Mouse (Mus musculus) hindbrain, embryonic 15.5 days (tissue): ENCODE data around the gene Eras. TPM values are rescaled to one million over a fixed set of nuclear protein-coding genes. Genes with fewer than 3 reads are reported as not detected.
A peak's percentile ranks its signal among the peaks of the same experiment; 100 is the strongest.
"Not testable (repeated sequence)": the region's sequence is repeated elsewhere in the genome, so short reads cannot be mapped to it uniquely, and the experiment has no call there.

Experiments
- ATAC-seq: fragments of 200-750 bp; cut with Nextera tagmentation; 2 replicates; pipeline ENCODE4 v1.8.0; 2017; ENCODE audit warnings: low read depth, moderate number of reproducible peaks, moderate TSS enrichment; ENCODE audit not compliant: low FRiP score
- H3K27ac ChIP-seq: fragments of 300-500 bp; sonication (generic); replicated peaks from 2 replicates; pipeline ENCODE4 v1.5.1; 2015; ENCODE audit warnings: mild to moderate bottlenecking, inconsistent platforms
- H3K27me3 ChIP-seq: fragments of 300-500 bp; sonication (generic); 2 replicates; pipeline ENCODE4 v1.6.1; 2015; ENCODE audit warnings: control low read depth, inconsistent platforms
- H3K36me3 ChIP-seq: fragments of 300-500 bp; sonication (generic); 2 replicates; pipeline ENCODE4 v1.6.1; 2015; ENCODE audit warnings: control low read depth, inconsistent platforms
- H3K4me1 ChIP-seq: fragments of 300-500 bp; sonication (generic); replicated peaks from 2 replicates; pipeline ENCODE4 v1.6.1; 2015; ENCODE audit warnings: control low read depth, inconsistent platforms
- H3K4me2 ChIP-seq: fragments of 300-500 bp; sonication (generic); 2 replicates; pipeline ENCODE4 v1.6.1; 2015; ENCODE audit warnings: moderate library complexity, mild to moderate bottlenecking, inconsistent platforms
- H3K4me3 ChIP-seq: fragments of 300-500 bp; sonication (generic); 2 replicates; pipeline ENCODE4 v1.5.1; 2015; ENCODE audit warnings: mild to moderate bottlenecking, inconsistent platforms
- H3K9ac ChIP-seq: fragments of 300-500 bp; sonication (generic); 2 replicates; pipeline ENCODE4 v1.6.1; 2015; ENCODE audit warnings: inconsistent platforms
- H3K9me3 ChIP-seq: fragments of 300-500 bp; sonication (generic); 2 replicates; pipeline ENCODE4 v1.6.1; 2016; ENCODE audit warnings: control low read depth, inconsistent platforms
- WGBS: fragments of 180-500 bp; shearing (Covaris S2); methylation state at CpG from one replicate; pipeline ENCODE4 v1.1.7; 2015; 5-methylcytosine and 5-hydroxymethylcytosine counted together
- polyA plus RNA-seq: library from polyadenylated mRNA; unstranded; fragments of >200 nt; fragmentation: Nextera tagmentation; extraction: Ambion mirVana; gene quantifications from 2 replicates; pipeline ENCODE4 v1.2.1, GENCODE M21; 2015

The Eras gene
- polyA plus RNA-seq, 1 experiment from 2014 or later = 0.14 TPM

- H3K36me3 ChIP-seq = no peaks in the 10 kb centered on the region
- no peaks in the 10 kb centered on the region for H3K27me3 ChIP-seq
- no peaks in the 10 kb centered on the region for H3K9me3 ChIP-seq
- peak within 1 kb of the TSS; percentile 77 for H3K27ac ChIP-seq
- peak; percentile 24 for ATAC-seq
- 25% methylated on average over 35 of the region's 37 CpGs for WGBS
- H3K9ac ChIP-seq = peak within 1 kb of the TSS; percentile 52
- H3K4me1 ChIP-seq = no peaks in the 10 kb centered on the region
- H3K4me3 ChIP-seq = peak within 1 kb of the TSS; percentile 50
- peak within 1 kb of the TSS; percentile 58 for H3K4me2 ChIP-seq
Observed at GRCm38 (mm10) chrX:7947108-7947899, 18.9 kb upstream of the Eras start, which contains the start of gene Hdac6. TSS of gene Hdac6 (minus strand) at chrX:7947889.

- no peak overlapping the region for H3K9ac ChIP-seq
- H3K4me3 ChIP-seq = no peak overlapping the region
- ATAC-seq = no peak
- H3K9me3 ChIP-seq = no peaks in the 10 kb centered on the region
- no peaks in the 10 kb centered on the region for H3K4me1 ChIP-seq
- H3K36me3 ChIP-seq = no peaks in the 10 kb centered on the region
- 81% methylated on average over 8 of the region's 8 CpGs for WGBS
- no peak overlapping the region for H3K27ac ChIP-seq
- H3K4me2 ChIP-seq = no peak overlapping the region
- H3K27me3 ChIP-seq = no peaks in the 10 kb centered on the region
Observed at GRCm38 (mm10) chrX:7945618-7946017, 17.2 kb upstream of the Eras start.

- ATAC-seq = no peak
- Histone ChIP-seq H3K9ac (no peak overlapping the region), H3K4me2 (no peak overlapping the region), H3K9me3 (no peaks in the 10 kb centered on the region), H3K4me3 (no peak overlapping the region), H3K36me3 (peaks cover 12% of the 10 kb centered on the region; the same call in 1 of the 2 replicates), H3K27me3 (no peaks in the 10 kb centered on the region), H3K4me1 (no peaks in the 10 kb centered on the region), H3K27ac (no peak overlapping the region)
- WGBS = 95% methylated on average over 6 of the region's 6 CpGs
Observed at GRCm38 (mm10) chrX:7937667-7938066, 9.3 kb upstream of the Eras start.

GRCm38 (mm10) chrX:7936874-7937273 is 8.5 kb upstream of the Eras start:
- 42% methylated on average over 10 of the region's 11 CpGs for WGBS
- Histone ChIP-seq H3K9ac (no peak overlapping the region), H3K4me1 (no peaks in the 10 kb centered on the region), H3K27ac (no peak overlapping the region), H3K9me3 (no peaks in the 10 kb centered on the region), H3K27me3 (no peaks in the 10 kb centered on the region), H3K36me3 (peaks cover 13% of the 10 kb centered on the region; the same call in 1 of the 2 replicates), H3K4me3 (no peak overlapping the region), H3K4me2 (no peak overlapping the region)
- ATAC-seq = no peak

GRCm38 (mm10) chrX:7927116-7927515 is 1.3 kb downstream of the Eras start:
- no peak overlapping the region for H3K27ac ChIP-seq
- no peak for ATAC-seq
- 25% methylated on average over 10 of the region's 10 CpGs for WGBS
- peaks cover 12% of the 10 kb centered on the region; the same call in 1 of the 2 replicates for H3K4me1 ChIP-seq
- no peaks in the 10 kb centered on the region for H3K9me3 ChIP-seq
- no peak overlapping the region for H3K4me3 ChIP-seq
- H3K9ac ChIP-seq = no peak overlapping the region
- peaks cover 7% of the 10 kb centered on the region for H3K36me3 ChIP-seq
- no peak overlapping the region for H3K4me2 ChIP-seq
- no peaks in the 10 kb centered on the region for H3K27me3 ChIP-seq

- Histone ChIP-seq H3K4me2 (no peak overlapping the region), H3K4me3 (no peak overlapping the region), H3K27me3 (no peaks in the 10 kb centered on the region), H3K4me1 (peaks cover 12% of the 10 kb centered on the region; the same call in 1 of the 2 replicates), H3K9me3 (no peaks in the 10 kb centered on the region), H3K27ac (no peak overlapping the region), H3K9ac (no peak overlapping the region), H3K36me3 (peaks cover 2% of the 10 kb centered on the region)
- ATAC-seq = no peak
- WGBS = 77% methylated on average over 6 of the region's 6 CpGs
Observed at GRCm38 (mm10) chrX:7926266-7926665, 2.1 kb downstream of the Eras start.

- H3K27me3 ChIP-seq = no peaks in the 10 kb centered on the region
- no peak for ATAC-seq
- H3K36me3 ChIP-seq = no peaks in the 10 kb centered on the region; the same call in 1 of the 2 replicates
- H3K4me3 ChIP-seq = peak overlapping the region; percentile 53
- peaks cover 12% of the 10 kb centered on the region; the same call in 1 of the 2 replicates for H3K4me1 ChIP-seq
- H3K9ac ChIP-seq = peak overlapping the region; percentile 53
- H3K4me2 ChIP-seq = peak overlapping the region; percentile 70
- no peaks in the 10 kb centered on the region for H3K9me3 ChIP-seq
- WGBS = 15% methylated on average over 43 of the region's 48 CpGs
- H3K27ac ChIP-seq = peak overlapping the region; percentile 85
Observed at GRCm38 (mm10) chrX:7922032-7922431, 6.4 kb downstream of the Eras start.

- Histone ChIP-seq H3K9me3 (no peaks in the 10 kb centered on the region), H3K27ac (peak within 1 kb of the TSS; percentile 85), H3K36me3 (no peaks in the 10 kb centered on the region; the same call in 1 of the 2 replicates), H3K4me1 (peaks cover 12% of the 10 kb centered on the region; the same call in 1 of the 2 replicates), H3K4me2 (peak within 1 kb of the TSS; percentile 70), H3K4me3 (peak within 1 kb of the TSS; percentile 53), H3K9ac (peak within 1 kb of the TSS; percentile 64), H3K27me3 (no peaks in the 10 kb centered on the region)
- WGBS = 15% methylated on average over 29 of the region's 40 CpGs
- ATAC-seq = peak; percentile 93
Observed at GRCm38 (mm10) chrX:7919601-7920383, 8.6 kb downstream of the Eras start, which contains the start of gene Pcsk1n. TSS of gene Pcsk1n (plus strand) at chrX:7919822.

GRCm38 (mm10) chrX:7917960-7918359 is 10.4 kb downstream of the Eras start:
- H3K9ac ChIP-seq, H3K4me3 ChIP-seq, H3K27me3 ChIP-seq, H3K4me1 ChIP-seq, H3K4me2 ChIP-seq, ATAC-seq, H3K27ac ChIP-seq, H3K36me3 ChIP-seq, H3K9me3 ChIP-seq: not testable (repeated sequence)
- 74% methylated on average over 6 of the region's 6 CpGs for WGBS

- WGBS = 25% methylated on average over 3 of the region's 3 CpGs
- H3K4me1 ChIP-seq, ATAC-seq: not testable (repeated sequence)
Observed at GRCm38 (mm10) chrX:7915669-7916068, 12.7 kb downstream of the Eras start.

GRCm38 (mm10) chrX:7910473-7910872 is 17.9 kb downstream of the Eras start:
- ATAC-seq = 0 out of 2 replicates have a peak, but pooled peaks have one; percentile 30
- 50% methylated on average over 6 of the region's 6 CpGs for WGBS
- H3K27me3 ChIP-seq = no peaks in the 10 kb centered on the region
- H3K9ac ChIP-seq = no peak overlapping the region
- no peak overlapping the region for H3K4me2 ChIP-seq
- no peaks in the 10 kb centered on the region for H3K4me1 ChIP-seq
- H3K4me3 ChIP-seq = no peak overlapping the region
- H3K27ac ChIP-seq = no peak overlapping the region
- H3K9me3 ChIP-seq = no peaks in the 10 kb centered on the region
- no peaks in the 10 kb centered on the region for H3K36me3 ChIP-seq

More at GRCm38 (mm10) chrX:7915669-7916068, 12.7 kb downstream of the Eras start:
- H3K9me3 ChIP-seq, H3K36me3 ChIP-seq, H3K27ac ChIP-seq, H3K27me3 ChIP-seq, H3K4me3 ChIP-seq, H3K9ac ChIP-seq, H3K4me2 ChIP-seq: not testable (repeated sequence)

GRCm38 (mm10) chrX:7909242-7909641 is 19.2 kb downstream of the Eras start, which contains the start of gene Gm10490:
TSS of gene Gm10490 (plus strand) at chrX:7909542.
- H3K9ac ChIP-seq, H3K4me2 ChIP-seq, H3K4me3 ChIP-seq, H3K4me1 ChIP-seq, H3K9me3 ChIP-seq, H3K27ac ChIP-seq, ATAC-seq, H3K36me3 ChIP-seq, H3K27me3 ChIP-seq: not testable (repeated sequence)
- 97% methylated on average over 4 of the region's 4 CpGs for WGBS
